Mouse (Mus musculus): Measurements from ENCODE around the gene Sec22b. TPM values are rescaled to one million over a fixed set of nuclear protein-coding genes. Genes with fewer than 3 reads are reported as not detected.

Gene Sec22b
- polyA plus RNA-seq, 1 experiment from 2014 or later, result 147 TPM

GRCm38 (mm10) chr3:97930141-97930786, 29.3 kb downstream of the Sec22b start:
- 49% methylated on average over 12 of the region's 12 CpGs for WGBS
- ATAC-seq (ENCODE audit: low FRiP score, low TSS enrichment), result no peak
- H3K27ac ChIP-seq (ENCODE audit: low read length), result no peak overlapping the region

GRCm38 (mm10) chr3:97930787-97931158, 29.8 kb downstream of the Sec22b start:
- H3K27me3 ChIP-seq (ENCODE audit: insufficient read depth, low read length), result no peaks in the 10 kb centered on the region
- WGBS, result 64% methylated on average over 8 of the region's 8 CpGs

More at GRCm38 (mm10) chr3:97930141-97930786, 29.3 kb downstream of the Sec22b start:
- H3K27me3 ChIP-seq (ENCODE audit: insufficient read depth, low read length), result no peaks in the 10 kb centered on the region
- no peaks in the 10 kb centered on the region for H3K9me3 ChIP-seq (ENCODE audit: low read length)
- H3K4me2 ChIP-seq (replicated peaks; ENCODE audit: low read depth, low read length), result no peak overlapping the region
- H3K4me1 ChIP-seq (ENCODE audit: insufficient read depth, low read length), result peaks cover 35% of the 10 kb centered on the region
- H3K9ac ChIP-seq (replicated peaks; ENCODE audit: low read length), result no peak overlapping the region
- H3K36me3 ChIP-seq (ENCODE audit: insufficient read depth, low read length), result no peaks in the 10 kb centered on the region
- H3K4me3 ChIP-seq (ENCODE audit: low read length), result no peak overlapping the region

GRCm38 (mm10) chr3:97931310-97931885, 30.4 kb downstream of the Sec22b start:
- Histone ChIP-seq H3K36me3 (ENCODE audit: insufficient read depth, low read length) (no peaks in the 10 kb centered on the region), H3K4me3 (ENCODE audit: low read length) (no peak overlapping the region), H3K9ac (replicated peaks; ENCODE audit: low read length) (no peak overlapping the region), H3K27ac (ENCODE audit: low read length) (no peak overlapping the region), H3K9me3 (ENCODE audit: low read length) (no peaks in the 10 kb centered on the region), H3K27me3 (ENCODE audit: insufficient read depth, low read length) (no peaks in the 10 kb centered on the region), H3K4me1 (ENCODE audit: insufficient read depth, low read length) (peaks cover 35% of the 10 kb centered on the region), H3K4me2 (replicated peaks; ENCODE audit: low read depth, low read length) (no peak overlapping the region)
- 52% methylated on average over 7 of the region's 7 CpGs for WGBS
- no peak for ATAC-seq (ENCODE audit: low FRiP score, low TSS enrichment)

More at GRCm38 (mm10) chr3:97930787-97931158, 29.8 kb downstream of the Sec22b start:
- Histone ChIP-seq H3K27ac (ENCODE audit: low read length) (no peak overlapping the region), H3K36me3 (ENCODE audit: insufficient read depth, low read length) (no peaks in the 10 kb centered on the region), H3K9ac (replicated peaks; ENCODE audit: low read length) (no peak overlapping the region), H3K4me2 (replicated peaks; ENCODE audit: low read depth, low read length) (no peak overlapping the region), H3K4me1 (ENCODE audit: insufficient read depth, low read length) (peaks cover 35% of the 10 kb centered on the region), H3K9me3 (ENCODE audit: low read length) (no peaks in the 10 kb centered on the region), H3K4me3 (ENCODE audit: low read length) (no peak overlapping the region)
- no peak for ATAC-seq (ENCODE audit: low FRiP score, low TSS enrichment)

- ATAC-seq (ENCODE audit: low FRiP score, low TSS enrichment), result peak; percentile 30; the same call in 1 of the 2 replicates
- Histone ChIP-seq H3K4me2 (replicated peaks; ENCODE audit: low read depth, low read length) (peak overlapping the region; percentile 46), H3K9ac (replicated peaks; ENCODE audit: low read length) (peak overlapping the region; percentile 53), H3K36me3 (ENCODE audit: insufficient read depth, low read length) (no peaks in the 10 kb centered on the region), H3K4me3 (ENCODE audit: low read length) (peak overlapping the region; percentile 17), H3K9me3 (ENCODE audit: low read length) (no peaks in the 10 kb centered on the region), H3K4me1 (ENCODE audit: insufficient read depth, low read length) (peaks cover 38% of the 10 kb centered on the region), H3K27ac (ENCODE audit: low read length) (peak overlapping the region; percentile 12; the same call in 1 of the 2 replicates), H3K27me3 (ENCODE audit: insufficient read depth, low read length) (no peaks in the 10 kb centered on the region)
- 2% methylated on average over 10 of the region's 10 CpGs for WGBS
Observed at GRCm38 (mm10) chr3:97932131-97932530, 31.1 kb downstream of the Sec22b start.

- H3K9me3 ChIP-seq (ENCODE audit: low read length), result no peaks in the 10 kb centered on the region
- H3K27me3 ChIP-seq (ENCODE audit: insufficient read depth, low read length), result no peaks in the 10 kb centered on the region
- ATAC-seq (ENCODE audit: low FRiP score, low TSS enrichment), result no peak
- no peak overlapping the region for H3K4me3 ChIP-seq (ENCODE audit: low read length)
- 43% methylated on average over 11 of the region's 11 CpGs for WGBS
- H3K36me3 ChIP-seq (ENCODE audit: insufficient read depth, low read length), result no peaks in the 10 kb centered on the region
- no peak overlapping the region for H3K4me2 ChIP-seq (replicated peaks; ENCODE audit: low read depth, low read length)
- H3K27ac ChIP-seq (ENCODE audit: low read length), result no peak overlapping the region
- no peak overlapping the region for H3K9ac ChIP-seq (replicated peaks; ENCODE audit: low read length)
- H3K4me1 ChIP-seq (ENCODE audit: insufficient read depth, low read length), result peaks cover 44% of the 10 kb centered on the region
Observed at GRCm38 (mm10) chr3:97932771-97933170, 31.8 kb downstream of the Sec22b start.

GRCm38 (mm10) chr3:97933251-97933650, 32.3 kb downstream of the Sec22b start:
- ATAC-seq (ENCODE audit: low FRiP score, low TSS enrichment), result no peak
- WGBS, result 42% methylated on average over 6 of the region's 6 CpGs
- no peaks in the 10 kb centered on the region for H3K36me3 ChIP-seq (ENCODE audit: insufficient read depth, low read length)
- no peaks in the 10 kb centered on the region for H3K27me3 ChIP-seq (ENCODE audit: insufficient read depth, low read length)
- no peak overlapping the region for H3K9ac ChIP-seq (replicated peaks; ENCODE audit: low read length)
- H3K4me2 ChIP-seq (replicated peaks; ENCODE audit: low read depth, low read length), result no peak overlapping the region
- no peaks in the 10 kb centered on the region for H3K9me3 ChIP-seq (ENCODE audit: low read length)
- peaks cover 49% of the 10 kb centered on the region for H3K4me1 ChIP-seq (ENCODE audit: insufficient read depth, low read length)
- H3K4me3 ChIP-seq (ENCODE audit: low read length), result no peak overlapping the region
- no peak overlapping the region for H3K27ac ChIP-seq (ENCODE audit: low read length)

- H3K4me1 ChIP-seq (ENCODE audit: insufficient read depth, low read length), result peaks cover 53% of the 10 kb centered on the region
- H3K9ac ChIP-seq (replicated peaks; ENCODE audit: low read length), result no peak overlapping the region
- H3K4me3 ChIP-seq (ENCODE audit: low read length), result no peak overlapping the region
- 88% methylated on average over 5 of the region's 5 CpGs for WGBS
- no peak overlapping the region for H3K27ac ChIP-seq (ENCODE audit: low read length)
- ATAC-seq (ENCODE audit: low FRiP score, low TSS enrichment), result no peak
- H3K27me3 ChIP-seq (ENCODE audit: insufficient read depth, low read length), result no peaks in the 10 kb centered on the region
- H3K36me3 ChIP-seq (ENCODE audit: insufficient read depth, low read length), result no peaks in the 10 kb centered on the region
- H3K4me2 ChIP-seq (replicated peaks; ENCODE audit: low read depth, low read length), result no peak overlapping the region
- H3K9me3 ChIP-seq (ENCODE audit: low read length), result no peaks in the 10 kb centered on the region
Observed at GRCm38 (mm10) chr3:97933811-97934210, 32.8 kb downstream of the Sec22b start.

GRCm38 (mm10) chr3:97934331-97935300, 33.6 kb downstream of the Sec22b start:
- WGBS, result 80% methylated on average over 6 of the region's 6 CpGs
- H3K4me1 ChIP-seq (ENCODE audit: insufficient read depth, low read length), result peaks cover 61% of the 10 kb centered on the region
- no peaks in the 10 kb centered on the region for H3K27me3 ChIP-seq (ENCODE audit: insufficient read depth, low read length)
- H3K27ac ChIP-seq (ENCODE audit: low read length), result no peak overlapping the region
- no peak overlapping the region for H3K4me2 ChIP-seq (replicated peaks; ENCODE audit: low read depth, low read length)
- H3K36me3 ChIP-seq (ENCODE audit: insufficient read depth, low read length), result no peaks in the 10 kb centered on the region
- H3K4me3 ChIP-seq (ENCODE audit: low read length), result no peak overlapping the region
- no peak for ATAC-seq (ENCODE audit: low FRiP score, low TSS enrichment)
- no peak overlapping the region for H3K9ac ChIP-seq (replicated peaks; ENCODE audit: low read length)
- no peaks in the 10 kb centered on the region for H3K9me3 ChIP-seq (ENCODE audit: low read length)

- Histone ChIP-seq H3K4me2 (replicated peaks; ENCODE audit: low read depth, low read length) (peak overlapping the region; percentile 22; the same call in 1 of the 2 replicates), H3K36me3 (ENCODE audit: insufficient read depth, low read length) (no peaks in the 10 kb centered on the region), H3K27ac (ENCODE audit: low read length) (peak overlapping the region; percentile 76), H3K4me3 (ENCODE audit: low read length) (no peak overlapping the region), H3K4me1 (ENCODE audit: insufficient read depth, low read length) (peaks cover 67% of the 10 kb centered on the region), H3K9me3 (ENCODE audit: low read length) (no peaks in the 10 kb centered on the region), H3K9ac (replicated peaks; ENCODE audit: low read length) (no peak overlapping the region), H3K27me3 (ENCODE audit: insufficient read depth, low read length) (no peaks in the 10 kb centered on the region)
- peak; percentile 88 for ATAC-seq (ENCODE audit: low FRiP score, low TSS enrichment)
- WGBS, result 25% methylated on average over 17 of the region's 17 CpGs
Observed at GRCm38 (mm10) chr3:97937068-97937944, 36.3 kb downstream of the Sec22b start.

Data from kidney, embryonic 16.5 days (tissue).